10 mouse cellular contexts compared by ENCODE assay signal in genomic region chr5:67752007-67752406, GRCm38 (mm10).
DNase-seq lines count a peak whose midpoint lies in the region; ATAC-seq and TF ChIP-seq lines count a peak whose summit lies in the region.
"Had no signal": no experiment of that assay in that cellular context is flagged by ENCODE, and none has a peak within 500 bp of the region (broad histone marks: within the 10 kb centered on the region; RNA-seq: fewer than 3 reads in every experiment).

No protein-coding gene starts in this region.

- no peak overlapping the region for H3K4me3 ChIP-seq in heart, postnatal 0 days (ENCODE audit: low read depth, low read length)
- no peak overlapping the region for H3K4me3 ChIP-seq in heart, embryonic 11.5 days (ENCODE audit: low read depth, low read length)
- H3K4me3 ChIP-seq in embryonic facial prominence, embryonic 14.5 days (ENCODE audit: low read depth, low read length) = no peak overlapping the region
- H3K4me3 ChIP-seq in limb, embryonic 10.5 days = no peak overlapping the region
- H3K4me3 ChIP-seq: heart, embryonic 15.5 days; stomach, embryonic 15.5 days had no signal

- TF ChIP-seq CTCF in heart, postnatal 0 days (IDR thresholded peaks at IDR 0.05; ENCODE audit: low read depth) = peak; percentile 77

- H3K36me3 ChIP-seq in heart, postnatal 0 days (replicated peaks; ENCODE audit: control insufficient read depth, insufficient read depth, low read length) = no peaks in the 10 kb centered on the region; the same call in 1 of the 2 replicates
- peaks cover 5% of the 10 kb centered on the region; the same call in 1 of the 2 replicates for H3K36me3 ChIP-seq in heart, embryonic 11.5 days (ENCODE audit: control insufficient read depth, insufficient read depth, low read length)
- H3K36me3 ChIP-seq in embryonic facial prominence, embryonic 14.5 days (ENCODE audit: control insufficient read depth, insufficient read depth, low read length) = no peaks in the 10 kb centered on the region
- H3K36me3 ChIP-seq in limb, embryonic 10.5 days = no peaks in the 10 kb centered on the region
- H3K36me3 ChIP-seq: heart, embryonic 15.5 days; stomach, embryonic 15.5 days had no signal

- no peak for TF ChIP-seq EP300 in heart, postnatal 0 days (IDR thresholded peaks at IDR 0.05; ENCODE audit: low read depth)

- H3K4me1 ChIP-seq in heart, postnatal 0 days (ENCODE audit: control insufficient read depth, insufficient read depth) = no peaks in the 10 kb centered on the region
- H3K4me1 ChIP-seq in heart, embryonic 11.5 days (ENCODE audit: control insufficient read depth, insufficient read depth, low read length) = no peaks in the 10 kb centered on the region
- no peaks in the 10 kb centered on the region for H3K4me1 ChIP-seq in embryonic facial prominence, embryonic 14.5 days (ENCODE audit: control insufficient read depth, insufficient read depth, low read length)
- H3K4me1 ChIP-seq in limb, embryonic 10.5 days = no peaks in the 10 kb centered on the region
- H3K4me1 ChIP-seq: heart, embryonic 15.5 days; stomach, embryonic 15.5 days had no signal

- no peak overlapping the region for H3K4me2 ChIP-seq in heart, postnatal 0 days (ENCODE audit: low read depth, low read length)
- H3K4me2 ChIP-seq in heart, embryonic 11.5 days = no peak overlapping the region
- no peak overlapping the region for H3K4me2 ChIP-seq in embryonic facial prominence, embryonic 14.5 days (ENCODE audit: low read depth, low read length)
- H3K4me2 ChIP-seq: heart, embryonic 15.5 days; stomach, embryonic 15.5 days had no signal

- no peak overlapping the region for H3K27ac ChIP-seq in heart, postnatal 0 days (ENCODE audit: low read depth)
- H3K27ac ChIP-seq in heart, embryonic 11.5 days (ENCODE audit: low read depth, low read length) = no peak overlapping the region
- no peak overlapping the region for H3K27ac ChIP-seq in embryonic facial prominence, embryonic 14.5 days (replicated peaks; ENCODE audit: low read depth, low read length)
- no peak overlapping the region for H3K27ac ChIP-seq in limb, embryonic 10.5 days
- H3K27ac ChIP-seq: heart, embryonic 15.5 days; stomach, embryonic 15.5 days had no signal

- peak; percentile 14 for DNase-seq in heart, postnatal 0 days (ENCODE audit: low spot score)
- peak; percentile 54 for DNase-seq in adrenal gland, postnatal 10 days
- peak; percentile 61 for DNase-seq in embryonic facial prominence, embryonic 14.5 days (ENCODE audit: low spot score)
- DNase-seq in kidney, adult 8-10 months = peak; percentile 22 to 53
- DNase-seq in limb, embryonic 10.5 days (ENCODE audit: low spot score) = peak; percentile 45
- peak; percentile 71 for DNase-seq in retina, embryonic 14.5 days (ENCODE audit: low spot score)

- no peaks in the 10 kb centered on the region for H3K27me3 ChIP-seq in heart, postnatal 0 days (ENCODE audit: control insufficient read depth, insufficient read depth, low read length)
- no peaks in the 10 kb centered on the region for H3K27me3 ChIP-seq in heart, embryonic 11.5 days (ENCODE audit: control insufficient read depth, insufficient read depth, low read length)
- no peaks in the 10 kb centered on the region for H3K27me3 ChIP-seq in embryonic facial prominence, embryonic 14.5 days (replicated peaks; ENCODE audit: control insufficient read depth, insufficient read depth, low read length)
- no peaks in the 10 kb centered on the region for H3K27me3 ChIP-seq in limb, embryonic 10.5 days (ENCODE audit: low read depth, poor library complexity, severe bottlenecking)
- H3K27me3 ChIP-seq: heart, embryonic 15.5 days; stomach, embryonic 15.5 days had no signal

- ATAC-seq in heart, postnatal 0 days (ENCODE audit: insufficient read depth, low read depth) = no peak
- ATAC-seq in heart, embryonic 11.5 days (replicated peaks; ENCODE audit: insufficient number of reproducible peaks, low FRiP score, low TSS enrichment) = no peak
- peak; percentile 33; the same call in 1 of the 2 replicates for ATAC-seq in embryonic facial prominence, embryonic 14.5 days (ENCODE audit: low read depth)
- no peak for ATAC-seq in CD4-positive, CD25-positive, alpha-beta regulatory T cell, adult 4 months

- H3K9ac ChIP-seq in heart, postnatal 0 days (replicated peaks; ENCODE audit: low read depth, low read length) = no peak overlapping the region
- H3K9ac ChIP-seq in heart, embryonic 11.5 days (ENCODE audit: low read depth, low read length) = no peak overlapping the region
- H3K9ac ChIP-seq in embryonic facial prominence, embryonic 14.5 days (ENCODE audit: low read depth, low read length) = no peak overlapping the region
- H3K9ac ChIP-seq: heart, embryonic 15.5 days; stomach, embryonic 15.5 days had no signal

- no peaks in the 10 kb centered on the region for H3K9me3 ChIP-seq in heart, postnatal 0 days (replicated peaks; ENCODE audit: control insufficient read depth, low read length)
- no peaks in the 10 kb centered on the region for H3K9me3 ChIP-seq in heart, embryonic 11.5 days (replicated peaks; ENCODE audit: control insufficient read depth, low read length)
- H3K9me3 ChIP-seq in embryonic facial prominence, embryonic 14.5 days (ENCODE audit: control insufficient read depth, low read length) = no peaks in the 10 kb centered on the region
- no peaks in the 10 kb centered on the region for H3K9me3 ChIP-seq in limb, embryonic 10.5 days (replicated peaks)
- H3K9me3 ChIP-seq: heart, embryonic 15.5 days; stomach, embryonic 15.5 days had no signal

- WGBS in heart, postnatal 0 days = 48% methylated on average over 3 of the region's 3 CpGs
- 58% methylated on average over 3 of the region's 3 CpGs for WGBS in heart, embryonic 11.5 days (ENCODE audit: insufficient replicate concordance)
- WGBS in embryonic facial prominence, embryonic 14.5 days = 44% methylated on average over 3 of the region's 3 CpGs
- WGBS in limb, embryonic 10.5 days = 48% methylated on average over 3 of the region's 3 CpGs

Comparison
In these comparisons a context has a peak if more than half of its experiments do, and no peak if none do; other contexts are left out.
1. DNase-seq: peak in every context shown above with its lines; median percentile 71 in retina, embryonic 14.5 days; 61 in embryonic facial prominence, embryonic 14.5 days; 54 in adrenal gland, postnatal 10 days; 45 in limb, embryonic 10.5 days; 38 in kidney, adult 8-10 months; 14 in heart, postnatal 0 days.